Mouse (Mus musculus) heart, adult 2 months (tissue): ENCODE results near the gene Sash3.

ENCODE experiments used
- EP300 ChIP-seq: fragments of 200-500 bp; IDR thresholded peaks from 2 replicates; pipeline ENCODE4 v1.6.1; 2011; ENCODE audit warnings: low read depth, low read length, control low read depth; ENCODE audit not compliant: insufficient read depth
- POLR2A ChIP-seq: fragments of 200-500 bp; IDR thresholded peaks from 2 replicates; pipeline ENCODE4 v1.6.1; 2011; ENCODE audit warnings: mild to moderate bottlenecking, low read depth, low read length, control low read depth; ENCODE audit not compliant: insufficient read depth

DNA sequence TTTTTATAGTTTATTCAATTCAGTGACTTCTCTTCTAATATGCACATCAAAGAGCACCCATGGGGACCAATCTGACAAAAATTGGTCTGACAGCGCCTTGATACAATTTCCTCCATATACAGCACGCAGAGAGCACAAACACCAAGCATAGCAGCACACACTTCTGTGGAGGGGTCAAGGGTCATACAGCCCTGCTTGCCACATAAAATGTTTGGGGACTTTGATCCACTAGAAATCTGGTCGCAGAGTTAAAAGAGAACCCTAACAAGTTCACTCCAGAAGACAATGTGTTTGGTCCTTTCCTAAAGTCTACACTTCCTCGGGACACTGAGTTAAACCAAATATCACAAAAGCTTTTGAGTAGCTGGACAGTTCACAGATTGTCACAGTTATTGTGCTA, 56.8 kb downstream of the Sash3 start:
- no peak for TF ChIP-seq POLR2A
- no peak for TF ChIP-seq EP300
